Mouse (Mus musculus) mouse embryonic stem cell (cell line): ENCODE results near the gene Crtap.
"Not testable (repeated sequence)": the region's sequence is repeated elsewhere in the genome, so short reads cannot be mapped to it uniquely, and the experiment has no call there.

Experiments used
- in situ Hi-C, 2 experiments: fragments of 300-500 bp; cut with MboI; formaldehyde crosslinking; loops; 1 replicate in 1 of 2; 3 replicates in 1 of 2; pipeline ENCODE4 v1.14.3; 2019 to 2020; ENCODE audit warnings: low sequenced_read_pairs in 2 of 2, low pct_unique_long_range_greater_than_20kb in 1 of 2, mixed read lengths in 1 of 2; ENCODE audit not compliant: unreplicated experiment in 1 of 2

Gene Crtap

GRCm38 (mm10) chr9:114400949-114401684 is 10.6 kb upstream of the Crtap start, which contains the start of the genes Glb1 and Tmppe:
Gene Glb1, plus strand, starts transcription at chr9:114401076.
Gene Tmppe, plus strand, starts transcription at chr9:114401105.
- in situ Hi-C loops, result no loop called here

GRCm38 (mm10) chr9:114400588-114400948 is 10.1 kb upstream of the Crtap start:
- in situ Hi-C loops, result no loop called here

GRCm38 (mm10) chr9:114399680-114400079 is 9.2 kb upstream of the Crtap start:
- in situ Hi-C loops, result no loop called here

DNA sequence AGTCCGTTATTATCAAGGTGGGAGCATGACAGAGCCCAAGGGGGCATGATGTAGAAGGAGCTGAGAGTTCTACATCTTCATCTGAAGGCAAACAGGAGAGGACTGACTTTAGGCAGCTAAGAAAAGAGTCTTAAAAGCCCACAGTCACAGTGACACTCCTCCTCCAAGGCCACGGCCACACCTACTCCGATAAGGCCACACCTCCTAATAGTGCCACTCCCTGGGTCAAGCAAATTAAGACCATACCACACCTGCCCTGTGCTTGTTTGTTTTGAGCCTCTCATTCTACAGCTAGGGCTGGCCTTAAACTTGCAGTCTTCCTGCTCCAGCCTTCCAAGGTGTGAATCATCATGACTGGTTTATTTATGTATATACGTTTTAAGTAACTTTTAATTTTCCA is 4.8 kb upstream of the Crtap start:
- in situ Hi-C loops, result no loop called here

GRCm38 (mm10) chr9:114394677-114395076 is 4.2 kb upstream of the Crtap start:
- in situ Hi-C loops, result no loop called here

DNA sequence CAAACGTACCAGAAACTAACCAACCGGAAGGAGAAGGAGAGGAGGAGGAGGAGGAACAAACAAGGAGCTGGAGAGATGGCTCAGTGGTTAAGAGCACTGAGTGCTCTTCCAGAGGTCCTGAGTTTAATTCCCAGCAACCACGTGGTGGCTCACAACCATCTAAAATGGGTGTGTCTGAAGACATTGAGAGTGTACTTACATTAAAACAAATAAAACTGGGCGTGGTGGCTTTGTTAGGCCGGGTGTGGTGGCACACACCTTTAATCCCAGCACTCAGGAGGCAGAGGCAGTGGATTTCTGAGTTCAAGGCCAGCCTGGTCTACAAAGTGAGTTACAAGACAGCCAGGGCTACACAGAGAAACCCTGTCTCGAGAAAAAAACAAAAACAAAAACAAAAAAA is 3.7 kb upstream of the Crtap start:
- in situ Hi-C loops, result not testable (repeated sequence)

DNA sequence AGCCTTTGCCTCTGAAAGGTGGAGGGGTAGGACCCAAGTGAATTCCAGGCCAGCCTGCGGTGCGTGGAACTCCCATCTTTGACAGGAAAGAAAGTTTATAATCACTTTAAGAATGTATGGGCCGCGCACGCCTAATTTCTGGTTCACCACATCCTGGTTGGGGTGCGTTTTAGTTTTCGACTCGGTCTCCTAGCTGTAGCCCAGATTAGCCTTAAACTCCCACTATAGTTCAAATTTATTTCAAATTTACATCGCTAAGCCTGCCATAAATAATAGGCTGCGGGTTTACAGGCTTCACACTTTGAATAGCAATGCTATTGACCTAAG is 237 bp upstream of the Crtap start:
- in situ Hi-C loops, result no loop called here

- in situ Hi-C loops, result no loop called here
Observed at GRCm38 (mm10) chr9:114389371-114389904, 1.0 kb downstream of the Crtap start.

DNA sequence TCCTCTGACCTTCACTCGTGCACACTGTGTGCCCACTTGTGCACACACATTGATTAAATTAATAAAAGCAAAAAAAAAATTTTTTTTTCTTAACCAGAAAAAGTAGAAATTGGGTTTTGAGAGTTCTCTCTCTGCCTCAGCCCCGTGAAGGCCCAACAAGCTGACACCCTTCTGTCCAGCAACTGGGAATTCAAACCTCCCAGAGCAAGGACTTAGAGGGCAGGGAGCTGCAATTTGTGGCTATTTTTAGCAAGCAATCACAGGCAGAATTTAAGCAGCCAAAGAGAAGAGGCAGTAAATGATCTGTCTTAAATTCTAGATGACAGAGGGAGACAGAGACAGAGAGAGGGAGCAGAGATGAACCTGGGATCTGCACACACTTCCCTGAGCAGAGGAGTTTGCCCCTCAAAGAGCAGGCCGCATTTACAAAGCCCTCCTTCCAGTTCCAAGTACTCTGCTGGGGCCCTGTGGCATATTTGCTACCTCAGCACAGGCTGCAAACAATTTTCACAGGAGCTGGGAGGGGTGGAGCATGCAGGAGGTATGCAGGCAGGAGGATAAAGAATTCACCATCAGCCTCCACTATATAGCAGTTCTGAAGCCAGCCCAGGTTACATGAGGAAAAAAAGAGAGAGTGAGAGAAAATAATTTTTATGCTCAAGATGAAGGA is 1.6 kb downstream of the Crtap start:
- in situ Hi-C loops, result no loop called here

DNA sequence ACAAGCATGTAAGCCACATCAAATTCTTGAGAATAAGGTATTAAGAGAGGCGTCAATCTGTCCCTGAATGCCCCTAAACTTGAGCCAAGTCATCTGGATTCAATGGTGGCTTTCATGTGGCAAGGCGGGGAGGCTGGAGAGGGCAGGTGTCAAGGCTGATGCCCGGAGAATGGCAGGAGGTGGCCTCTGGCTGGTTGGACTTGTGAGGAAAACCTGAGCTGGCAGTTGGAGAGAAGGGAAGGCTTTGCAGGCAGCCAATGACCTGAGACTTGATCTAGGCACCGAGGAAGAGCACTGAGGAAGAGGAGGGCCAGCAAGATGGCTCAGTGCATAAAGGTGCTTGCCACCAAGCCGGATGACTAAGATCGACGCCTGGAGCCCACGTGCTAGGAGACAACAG is 2.2 kb downstream of the Crtap start:
- in situ Hi-C loops, result no loop called here

DNA sequence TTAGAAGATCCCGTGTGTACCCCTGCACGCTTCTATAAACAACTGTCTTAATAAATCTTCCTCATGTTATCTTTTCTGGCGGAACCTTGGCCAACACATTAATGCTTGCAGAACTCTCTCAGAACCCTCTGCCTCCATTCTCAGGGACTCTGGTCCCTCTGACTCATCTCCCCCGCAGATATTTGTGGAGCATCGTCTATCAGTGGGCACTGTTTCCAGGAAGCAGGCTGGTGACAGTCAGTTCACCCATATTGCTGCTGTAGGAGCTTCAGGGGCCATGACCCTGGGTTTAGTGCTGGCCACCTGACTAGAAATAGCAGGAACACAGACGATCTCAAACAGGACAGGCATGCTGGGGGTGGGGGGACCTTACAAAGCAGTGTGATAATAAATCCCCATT is 3.4 kb downstream of the Crtap start:
- in situ Hi-C loops, result no loop called here

DNA sequence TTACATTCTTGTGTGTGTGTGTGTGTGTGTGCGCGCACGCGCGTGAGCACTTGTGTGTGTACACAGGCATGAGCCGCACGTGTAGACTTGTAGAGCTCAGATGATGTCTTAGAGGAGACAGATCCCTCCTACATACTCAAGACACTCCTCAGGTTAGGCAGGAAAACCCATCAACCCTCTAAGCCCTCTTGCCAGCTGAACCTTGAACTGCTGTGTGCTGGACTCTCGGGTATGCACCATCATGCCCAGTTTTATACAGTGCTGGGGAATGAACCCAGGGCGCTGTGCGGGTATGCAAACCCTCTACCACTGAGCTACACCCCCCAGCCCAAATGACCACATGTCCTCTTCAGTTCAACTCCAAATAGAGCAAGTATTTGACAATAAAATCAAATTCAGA is 5.3 kb downstream of the Crtap start:
- in situ Hi-C loops, result no loop called here

- in situ Hi-C loops, result no loop called here
Observed at GRCm38 (mm10) chr9:114384691-114385090, 5.8 kb downstream of the Crtap start.

DNA sequence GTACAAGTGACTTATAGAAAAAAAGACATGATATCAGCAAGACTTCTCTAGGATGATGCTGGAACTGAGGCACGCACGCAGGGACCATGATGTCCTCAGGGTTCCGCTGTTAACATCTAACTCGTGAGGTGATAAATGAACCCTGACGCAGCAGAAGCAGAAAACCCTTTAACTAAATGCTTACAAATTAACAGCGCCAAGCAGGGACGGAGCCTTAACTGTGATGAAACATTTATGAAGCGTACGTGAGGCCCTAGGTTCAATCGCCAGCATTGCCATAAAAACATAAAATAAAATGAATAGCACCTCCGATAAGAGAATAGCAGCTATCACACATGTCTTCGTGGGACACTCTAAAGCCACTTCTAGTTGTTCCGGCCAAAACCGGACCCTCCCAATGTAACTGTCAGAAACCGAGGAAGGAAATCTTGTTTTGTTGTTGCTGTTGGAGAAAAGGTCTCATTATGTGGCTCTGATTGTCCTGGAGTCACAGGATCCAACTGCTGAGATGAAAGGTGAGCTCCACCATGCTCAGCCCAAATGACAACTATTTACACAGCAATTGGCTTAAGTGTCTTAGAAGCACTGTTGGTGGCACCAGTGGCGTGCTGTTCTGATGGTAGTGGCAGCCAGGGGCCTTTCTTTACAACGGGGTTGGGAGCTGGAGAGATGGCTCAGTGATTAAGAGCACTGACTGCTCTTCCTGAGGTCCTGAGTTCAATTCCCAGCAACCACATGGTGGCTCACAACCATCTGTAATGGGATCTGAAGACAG is 7.4 kb downstream of the Crtap start:
- in situ Hi-C loops, result no loop called here

GRCm38 (mm10) chr9:114380881-114381733 is 9.4 kb downstream of the Crtap start:
- in situ Hi-C loops, result no loop called here

DNA sequence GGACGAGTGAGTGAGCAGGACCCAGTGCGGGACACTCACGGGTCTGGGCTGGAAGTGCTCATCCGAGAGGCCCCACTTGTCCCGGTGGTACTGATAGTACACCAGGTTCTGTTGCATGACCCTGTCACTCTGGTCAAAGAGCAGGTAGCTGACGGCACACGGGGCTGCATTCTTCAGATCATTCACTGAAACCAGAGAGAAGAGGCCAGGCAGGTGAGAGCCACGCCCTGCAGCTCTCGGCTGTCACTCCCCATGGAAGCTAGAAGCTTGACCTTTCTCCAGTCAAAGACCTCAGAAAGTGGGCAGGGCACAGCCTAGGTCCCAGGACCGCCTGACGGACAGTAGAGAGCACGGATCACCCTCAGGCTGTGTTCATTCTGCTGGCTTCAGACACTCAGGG is 10.6 kb downstream of the Crtap start:
- in situ Hi-C loops, result no loop called here

DNA sequence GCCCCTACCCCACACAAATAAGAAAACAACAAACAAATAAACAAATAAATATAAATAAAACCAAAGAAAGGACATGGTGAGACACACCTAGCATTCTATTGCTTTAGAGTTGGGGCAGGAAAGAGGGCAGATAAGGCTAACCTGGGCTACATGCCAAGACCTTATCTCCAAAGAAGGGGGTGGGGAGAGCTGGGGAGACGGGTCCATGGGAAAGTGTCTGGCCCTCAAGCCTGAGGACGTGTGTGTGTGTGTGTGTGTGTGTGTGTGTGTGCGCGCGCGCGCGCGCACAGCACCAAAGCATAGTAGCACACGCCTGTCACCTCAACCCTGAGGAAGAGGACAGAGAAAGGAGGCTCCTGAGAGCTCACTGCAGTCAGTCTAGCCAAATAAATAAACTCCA is 13.3 kb downstream of the Crtap start:
- in situ Hi-C loops, result no loop called here

DNA sequence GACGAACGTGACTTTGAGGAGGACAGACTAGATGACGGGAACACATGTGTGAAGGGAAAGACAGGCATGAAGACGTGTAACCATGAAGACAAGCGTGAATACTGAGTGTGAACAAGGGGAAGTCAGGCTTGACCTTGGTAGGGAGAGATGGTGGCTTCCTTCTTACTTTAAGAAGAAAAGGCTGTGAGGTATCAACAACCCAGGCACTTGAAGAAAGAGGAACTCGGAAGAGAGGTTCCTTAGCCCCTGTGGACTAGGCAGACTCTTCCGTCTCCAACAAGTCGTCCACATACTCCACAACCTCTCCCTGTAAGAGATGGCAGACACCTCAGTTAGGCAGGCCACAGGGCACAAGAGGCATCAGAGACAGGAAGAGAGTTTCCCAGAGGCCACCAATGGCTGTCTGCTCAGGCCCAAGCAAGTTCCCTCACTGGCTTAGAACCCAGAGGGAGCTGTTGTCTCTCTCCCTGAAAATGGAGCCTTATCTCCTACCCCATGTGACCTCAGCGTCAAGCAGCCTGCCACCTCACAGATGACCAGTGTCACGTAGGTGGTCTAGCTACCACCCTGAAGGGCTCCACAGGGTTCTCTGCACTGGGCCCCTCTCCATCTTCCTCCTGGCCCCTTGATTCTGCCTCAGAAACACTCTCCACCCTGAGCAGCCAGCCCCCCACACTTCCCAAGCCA is 15.1 kb downstream of the Crtap start:
- in situ Hi-C loops, result no loop called here
